Mouse (Mus musculus) neural tube, embryonic 11.5 days (tissue): ENCODE measurements at regions not wholly inside any gene's neighbourhood (a gene's known extent, or its start where the extent isn't known, plus 50 kb on each side); places are given as distances from the start of the nearest gene placed in this dataset.

Source experiments
- ATAC-seq: fragments of 200-750 bp; cut with Nextera tagmentation; 2 replicates; pipeline ENCODE4 v1.8.0; 2017; ENCODE audit warnings: moderate number of reproducible peaks, mild to moderate bottlenecking, moderate TSS enrichment, moderate library complexity; ENCODE audit not compliant: insufficient read depth, low FRiP score, low TSS enrichment
- DNase-seq: peaks from one replicate; pipeline ENCODE4 v3.0.0-alpha.2; 2015; ENCODE audit warnings: low spot score
- H3K27ac ChIP-seq: fragments of 300-500 bp; sonication (generic); 2 replicates; pipeline ENCODE4 v1.5.1; 2014; ENCODE audit warnings: low read depth, mild to moderate bottlenecking, low read length
- H3K27me3 ChIP-seq: fragments of 300-500 bp; sonication (generic); 2 replicates; pipeline ENCODE4 v1.6.1; 2014; ENCODE audit warnings: mild to moderate bottlenecking, low read length, mixed read lengths; ENCODE audit not compliant: control insufficient read depth, insufficient read depth
- H3K36me3 ChIP-seq: fragments of 300-500 bp; sonication (generic); 2 replicates; pipeline ENCODE4 v1.6.1; 2014; ENCODE audit warnings: mild to moderate bottlenecking, low read length, moderate library complexity, mixed read lengths; ENCODE audit not compliant: control insufficient read depth, insufficient read depth
- H3K4me1 ChIP-seq: fragments of 300-500 bp; sonication (generic); 2 replicates; pipeline ENCODE4 v1.6.1; 2014; ENCODE audit warnings: low read length, mixed read lengths; ENCODE audit not compliant: control insufficient read depth, insufficient read depth
- H3K4me2 ChIP-seq: fragments of 300-500 bp; sonication (generic); 2 replicates; pipeline ENCODE4 v1.6.1; 2014; ENCODE audit warnings: low read depth, mild to moderate bottlenecking, moderate library complexity
- H3K4me3 ChIP-seq: fragments of 300-500 bp; sonication (generic); 2 replicates; pipeline ENCODE4 v1.5.1; 2014; ENCODE audit warnings: low read depth, low read length
- H3K9ac ChIP-seq: fragments of 300-500 bp; sonication (generic); 2 replicates; pipeline ENCODE4 v1.6.1; 2014; ENCODE audit warnings: mild to moderate bottlenecking, low read length
- H3K9me3 ChIP-seq: fragments of 300-500 bp; sonication (generic); 2 replicates; pipeline ENCODE4 v1.6.1; 2016; ENCODE audit warnings: low read length; ENCODE audit not compliant: control insufficient read depth
- WGBS: fragments of 180-500 bp; shearing (Covaris S2); extraction: QIAGEN DNeasy Blood & Tissue Kit; methylation state at CpG from one replicate; pipeline ENCODE4 v1.1.7; 2014; 5-methylcytosine and 5-hydroxymethylcytosine counted together

DNA sequence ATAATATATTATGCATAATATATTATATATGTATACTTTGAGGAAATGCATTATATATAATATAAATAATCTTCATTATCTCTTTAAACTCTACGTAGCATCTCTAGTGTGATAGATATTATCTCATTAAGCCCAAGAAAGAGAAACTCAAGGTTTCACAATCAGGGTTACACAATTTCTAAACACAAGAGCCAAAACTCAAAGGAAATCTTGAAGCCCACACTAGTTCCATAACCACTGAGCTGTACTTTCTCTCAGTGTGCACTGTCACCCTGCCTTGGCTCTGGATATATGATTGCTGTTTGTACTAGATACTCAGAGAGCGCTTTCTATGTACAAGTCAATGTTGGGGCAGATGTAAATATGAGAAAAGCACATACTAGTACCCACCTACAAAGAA is 299.6 kb upstream of the Ldb2 start:
- H3K9ac ChIP-seq: no peak overlapping the region
- H3K4me3 ChIP-seq: no peak overlapping the region
- no peaks in the 10 kb centered on the region for H3K9me3 ChIP-seq
- DNase-seq (no peak), ATAC-seq (no peak)
- no peaks in the 10 kb centered on the region for H3K36me3 ChIP-seq
- no peak overlapping the region for H3K27ac ChIP-seq
- 95% methylated on average over 2 of the region's 2 CpGs for WGBS
- no peaks in the 10 kb centered on the region for H3K27me3 ChIP-seq
- H3K4me1 ChIP-seq: peaks cover 4% of the 10 kb centered on the region; the same call in 1 of the 2 replicates
- no peak overlapping the region for H3K4me2 ChIP-seq

DNA sequence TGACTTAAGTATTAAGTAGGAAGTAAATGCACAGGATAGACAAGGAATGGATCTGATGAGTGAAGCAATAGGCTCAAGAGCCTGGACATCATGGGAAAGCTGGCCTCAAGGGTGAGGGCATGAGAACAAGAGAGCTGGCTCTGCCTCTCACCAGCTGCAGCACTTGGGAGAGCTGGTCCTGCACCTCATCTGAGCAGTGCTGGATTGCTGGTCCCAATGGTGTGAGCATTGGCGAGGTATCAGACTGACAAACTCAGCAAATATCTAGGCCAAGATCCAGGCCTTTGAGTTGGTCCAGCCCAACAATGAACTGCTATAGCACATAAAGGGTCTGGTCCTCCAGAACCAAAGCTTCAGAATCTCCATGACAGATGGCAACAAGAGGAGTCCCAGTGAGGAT is 298.5 kb upstream of the Ldb2 start:
- H3K4me3 ChIP-seq: no peak overlapping the region
- no peaks in the 10 kb centered on the region for H3K27me3 ChIP-seq
- peaks cover 4% of the 10 kb centered on the region; the same call in 1 of the 2 replicates for H3K4me1 ChIP-seq
- H3K9ac ChIP-seq: no peak overlapping the region
- H3K9me3 ChIP-seq: no peaks in the 10 kb centered on the region
- DNase-seq: no peak
- ATAC-seq: no peak
- H3K36me3 ChIP-seq: no peaks in the 10 kb centered on the region
- 80% methylated on average over 1 of the region's 1 CpGs for WGBS
- no peak overlapping the region for H3K4me2 ChIP-seq
- no peak overlapping the region for H3K27ac ChIP-seq

DNA sequence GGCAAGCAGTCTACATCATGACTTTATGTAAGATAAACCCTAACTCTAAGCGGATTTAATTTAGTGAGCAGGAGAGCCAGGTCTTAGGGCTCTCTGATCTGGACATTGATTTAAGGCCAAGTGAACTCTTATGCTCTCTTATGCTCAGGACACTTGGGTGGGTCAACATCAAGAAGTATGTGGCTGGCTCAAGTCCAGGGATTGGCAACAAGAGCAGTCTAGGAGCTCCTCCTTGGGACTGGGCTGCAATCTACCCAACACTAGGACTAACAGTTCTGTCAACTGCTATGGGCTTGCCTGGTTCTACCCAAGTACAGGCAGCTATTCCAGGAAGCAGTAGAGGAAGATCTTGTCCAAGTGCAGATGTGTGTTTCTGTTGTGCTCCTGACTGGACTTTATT is 285.3 kb upstream of the Ldb2 start:
- 76% methylated on average over 1 of the region's 1 CpGs for WGBS
- no peak overlapping the region for H3K9ac ChIP-seq
- H3K4me2 ChIP-seq: no peak overlapping the region
- H3K4me1 ChIP-seq: no peaks in the 10 kb centered on the region
- H3K27ac ChIP-seq: no peak overlapping the region
- H3K4me3 ChIP-seq: no peak overlapping the region
- H3K27me3 ChIP-seq: no peaks in the 10 kb centered on the region
- ATAC-seq (no peak), DNase-seq (no peak)
- H3K9me3 ChIP-seq: no peaks in the 10 kb centered on the region
- H3K36me3 ChIP-seq: no peaks in the 10 kb centered on the region

DNA sequence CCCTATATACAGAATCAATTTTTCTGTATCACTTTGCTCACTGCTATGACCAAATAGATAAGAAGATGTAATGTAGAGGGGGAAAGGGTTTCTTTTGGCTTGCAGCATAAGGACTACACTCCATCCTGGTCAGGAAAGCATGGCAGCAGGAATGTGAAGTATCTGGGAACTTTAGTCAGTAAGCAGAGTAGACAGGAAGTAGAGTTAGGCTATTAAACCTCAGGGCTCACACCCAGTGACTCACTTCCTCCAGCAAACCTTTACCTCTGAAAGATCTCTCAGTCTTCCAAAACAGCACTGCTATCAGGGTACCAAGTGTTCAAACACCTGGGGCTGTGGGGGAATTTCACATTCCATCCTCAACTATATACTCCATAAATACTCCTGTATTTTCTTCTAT is 283.1 kb upstream of the Ldb2 start:
- Histone ChIP-seq H3K9ac (no peak overlapping the region), H3K4me2 (no peak overlapping the region), H3K36me3 (no peaks in the 10 kb centered on the region), H3K4me1 (no peaks in the 10 kb centered on the region), H3K27ac (no peak overlapping the region), H3K27me3 (no peaks in the 10 kb centered on the region), H3K4me3 (no peak overlapping the region), H3K9me3 (no peaks in the 10 kb centered on the region)
- no peak for ATAC-seq
- DNase-seq: no peak

DNA sequence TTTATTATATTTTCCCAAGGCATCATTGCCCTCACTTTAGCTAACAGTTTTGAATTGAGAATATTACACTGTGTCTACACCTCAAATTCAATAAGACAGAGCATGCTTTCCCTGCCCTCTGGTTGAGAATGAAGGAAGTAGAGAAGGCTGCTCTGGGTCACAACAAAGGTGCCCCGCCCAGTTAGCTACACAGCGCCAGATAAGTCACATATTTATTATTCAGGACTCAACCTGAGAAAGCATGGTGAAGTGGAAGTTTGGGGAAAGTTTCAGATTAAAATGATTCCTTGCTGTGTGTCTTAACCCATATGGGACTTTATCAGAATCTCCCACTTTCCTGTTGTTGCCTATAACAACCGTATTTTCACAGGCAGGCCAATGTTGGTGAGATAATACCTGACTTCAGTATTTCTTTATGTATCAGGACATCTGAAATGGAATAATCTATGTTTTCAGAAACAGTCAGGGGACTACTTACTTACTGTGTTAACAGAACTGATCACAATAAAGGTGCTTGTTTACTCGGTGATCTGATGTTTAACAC is 276.9 kb upstream of the Ldb2 start:
- H3K4me3 ChIP-seq: no peak overlapping the region
- DNase-seq (no peak), ATAC-seq (no peak)
- H3K9me3 ChIP-seq: no peaks in the 10 kb centered on the region
- H3K27ac ChIP-seq: no peak overlapping the region
- H3K9ac ChIP-seq: no peak overlapping the region
- H3K4me1 ChIP-seq: no peaks in the 10 kb centered on the region
- H3K4me2 ChIP-seq: no peak overlapping the region
- H3K27me3 ChIP-seq: no peaks in the 10 kb centered on the region
- no peaks in the 10 kb centered on the region for H3K36me3 ChIP-seq
- WGBS: 86% methylated on average over 4 of the region's 4 CpGs

DNA sequence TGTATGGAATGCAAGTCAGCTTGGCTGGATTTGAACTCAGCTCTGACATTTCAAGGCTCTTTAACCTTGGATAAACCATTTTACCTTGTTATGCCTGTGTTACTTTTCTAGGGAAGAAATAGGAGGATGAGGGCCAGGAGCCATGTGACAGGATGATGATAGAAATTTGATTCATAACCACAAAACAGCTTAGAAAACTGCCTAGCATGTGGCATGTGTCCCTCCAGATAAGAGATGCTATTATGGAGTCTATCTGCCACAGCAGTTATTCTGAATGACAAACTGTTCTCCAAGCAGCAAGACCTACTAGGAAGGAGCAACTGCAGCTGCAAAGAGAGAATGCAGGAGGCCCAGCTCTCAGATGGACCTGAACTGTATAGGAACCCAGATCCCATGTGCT is 275.7 kb upstream of the Ldb2 start:
- Histone ChIP-seq H3K4me3 (no peak overlapping the region), H3K4me2 (no peak overlapping the region), H3K4me1 (no peaks in the 10 kb centered on the region), H3K9ac (no peak overlapping the region), H3K27me3 (no peaks in the 10 kb centered on the region), H3K27ac (no peak overlapping the region), H3K9me3 (no peaks in the 10 kb centered on the region), H3K36me3 (no peaks in the 10 kb centered on the region)
- ATAC-seq (no peak), DNase-seq (no peak)

DNA sequence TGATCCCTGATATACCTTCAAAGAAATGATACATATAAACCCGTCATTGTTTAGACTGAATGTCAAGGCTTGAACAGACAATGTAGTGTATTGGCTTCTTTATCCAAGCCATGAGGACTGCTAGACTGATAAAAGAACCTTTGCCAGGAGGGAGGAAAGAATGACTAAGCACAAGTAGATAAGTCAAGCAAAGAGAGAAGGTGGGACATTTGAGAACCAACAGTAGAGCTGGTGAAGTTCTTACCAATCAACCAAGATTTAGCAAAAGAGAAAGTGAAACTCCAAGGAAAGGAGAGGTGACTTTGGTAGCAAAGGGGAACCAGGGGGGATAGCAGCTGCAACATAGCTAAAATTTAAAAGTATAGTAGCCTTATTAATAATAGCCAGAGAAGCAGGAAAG is 273.0 kb upstream of the Ldb2 start:
- no peak for DNase-seq
- Histone ChIP-seq H3K4me3 (no peak overlapping the region), H3K4me2 (no peak overlapping the region), H3K36me3 (no peaks in the 10 kb centered on the region), H3K27me3 (no peaks in the 10 kb centered on the region), H3K27ac (no peak overlapping the region), H3K9me3 (no peaks in the 10 kb centered on the region), H3K9ac (no peak overlapping the region), H3K4me1 (no peaks in the 10 kb centered on the region)
- ATAC-seq: no peak
- 93% methylated on average over 1 of the region's 1 CpGs for WGBS

DNA sequence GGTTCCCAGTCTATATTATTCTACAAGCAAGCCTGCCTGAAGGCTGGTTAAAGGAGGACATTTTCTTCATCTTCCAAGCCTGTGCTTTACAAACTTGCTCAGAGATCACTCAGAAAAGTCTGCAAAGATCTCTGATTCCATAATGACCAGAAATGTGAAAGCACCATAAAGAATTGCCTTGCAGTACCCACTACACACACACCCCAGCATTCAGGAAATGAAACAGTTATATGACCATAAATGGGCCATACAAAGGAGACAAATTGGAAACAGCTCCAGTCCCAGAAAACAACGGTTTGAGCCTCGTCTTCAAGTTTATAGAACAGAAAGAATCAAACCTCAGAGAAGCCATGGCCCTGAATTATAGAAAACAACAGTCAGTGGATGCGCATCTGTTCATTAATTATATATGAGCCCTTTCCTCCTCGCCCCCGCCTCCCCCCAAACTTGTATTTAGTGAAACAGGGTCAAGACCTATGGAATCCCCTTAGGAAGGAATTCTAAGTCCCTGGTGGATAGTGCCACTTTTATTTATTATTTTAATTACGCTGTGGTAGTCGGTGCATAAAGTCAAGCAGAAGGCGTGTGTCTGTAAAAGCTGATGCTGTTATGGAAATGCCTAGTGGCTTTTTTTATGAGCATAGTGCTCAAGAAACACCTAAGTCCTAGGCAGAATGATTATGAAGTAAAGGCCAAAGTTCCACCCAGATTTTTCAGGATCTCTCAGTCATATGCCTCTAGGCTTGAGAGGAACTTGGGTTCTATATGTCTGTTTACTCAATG is 266.6 kb upstream of the Ldb2 start:
- H3K4me3 ChIP-seq: no peak overlapping the region
- no peak overlapping the region for H3K27ac ChIP-seq
- ATAC-seq (no peak), DNase-seq (no peak)
- no peaks in the 10 kb centered on the region for H3K27me3 ChIP-seq
- no peaks in the 10 kb centered on the region for H3K4me1 ChIP-seq
- 69% methylated on average over 8 of the region's 8 CpGs for WGBS
- no peaks in the 10 kb centered on the region for H3K36me3 ChIP-seq
- H3K9me3 ChIP-seq: no peaks in the 10 kb centered on the region
- no peak overlapping the region for H3K4me2 ChIP-seq
- no peak overlapping the region for H3K9ac ChIP-seq

DNA sequence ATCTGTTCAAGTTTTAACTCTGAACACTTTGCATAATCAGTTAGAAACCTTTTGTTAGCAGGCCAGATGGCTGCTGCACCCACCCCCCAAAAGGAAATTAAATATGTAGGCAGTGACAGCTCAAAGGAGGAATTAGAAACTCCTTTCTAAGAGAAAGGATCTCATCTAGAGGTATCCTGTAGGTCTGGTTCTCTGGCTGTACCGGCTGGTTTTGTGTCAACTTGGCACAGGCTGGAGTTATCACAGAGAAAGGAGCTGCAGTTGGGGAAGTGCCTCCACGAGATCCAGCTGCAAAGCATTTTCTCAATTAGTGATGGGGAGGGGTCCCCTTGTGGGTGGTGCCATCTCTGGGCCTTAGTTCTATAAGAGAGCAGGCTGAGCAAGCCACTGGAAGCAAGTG is 263.1 kb upstream of the Ldb2 start:
- Histone ChIP-seq H3K9ac (no peak overlapping the region), H3K36me3 (no peaks in the 10 kb centered on the region), H3K4me2 (no peak overlapping the region), H3K4me3 (no peak overlapping the region), H3K4me1 (no peaks in the 10 kb centered on the region), H3K9me3 (no peaks in the 10 kb centered on the region), H3K27me3 (no peaks in the 10 kb centered on the region), H3K27ac (no peak overlapping the region)
- WGBS: 32% methylated on average over 2 of the region's 2 CpGs
- no peak for ATAC-seq
- DNase-seq: no peak
